Mouse (Mus musculus) neural tube, embryonic 15.5 days (tissue): Measurements from ENCODE around the gene Nol6. TPM values are rescaled to one million over a fixed set of nuclear protein-coding genes. Genes with fewer than 3 reads are reported as not detected.

Experiments
- ATAC-seq: fragments of 200-750 bp; cut with Nextera tagmentation; 2 replicates; pipeline ENCODE4 v1.8.0; 2017; ENCODE audit warnings: mild to moderate bottlenecking, moderate TSS enrichment, moderate library complexity; ENCODE audit not compliant: low FRiP score
- H3K27ac ChIP-seq: fragments of 300-500 bp; sonication (generic); replicated peaks from 2 replicates; pipeline ENCODE4 v1.5.1; 2015; ENCODE audit warnings: mild to moderate bottlenecking, inconsistent platforms
- H3K27me3 ChIP-seq: fragments of 300-500 bp; sonication (generic); replicated peaks from 2 replicates; pipeline ENCODE4 v1.6.1; 2015; ENCODE audit warnings: inconsistent platforms
- H3K36me3 ChIP-seq: fragments of 300-500 bp; sonication (generic); 2 replicates; pipeline ENCODE4 v1.6.1; 2015; ENCODE audit warnings: inconsistent platforms
- H3K4me1 ChIP-seq: fragments of 300-500 bp; sonication (generic); 2 replicates; pipeline ENCODE4 v1.6.1; 2015; ENCODE audit warnings: inconsistent platforms
- H3K4me2 ChIP-seq: fragments of 300-500 bp; sonication (generic); 2 replicates; pipeline ENCODE4 v1.6.1; 2015; ENCODE audit warnings: inconsistent platforms, mild to moderate bottlenecking, moderate library complexity
- H3K4me3 ChIP-seq: fragments of 300-500 bp; sonication (generic); replicated peaks from 2 replicates; pipeline ENCODE4 v1.5.1; 2015; ENCODE audit warnings: mild to moderate bottlenecking, inconsistent platforms
- H3K9ac ChIP-seq: fragments of 300-500 bp; sonication (generic); replicated peaks from 2 replicates; pipeline ENCODE4 v1.6.1; 2015; ENCODE audit warnings: mild to moderate bottlenecking, inconsistent platforms
- H3K9me3 ChIP-seq: fragments of 300-500 bp; sonication (generic); replicated peaks from 2 replicates; pipeline ENCODE4 v1.6.1; 2016; ENCODE audit warnings: inconsistent platforms
- WGBS: fragments of 180-500 bp; shearing (Covaris S2); methylation state at CpG from one replicate; pipeline ENCODE4 v1.1.7; 2015; ENCODE audit warnings: mixed read lengths; 5-methylcytosine and 5-hydroxymethylcytosine counted together
- polyA plus RNA-seq: library from polyadenylated mRNA; unstranded; fragments of >200 nt; fragmentation: Nextera tagmentation; extraction: Ambion mirVana; gene quantifications from 2 replicates; pipeline ENCODE4 v1.2.1, GENCODE M21; 2015

The Nol6 gene
- polyA plus RNA-seq, 1 experiment from 2014 or later = 35.7 TPM

GRCm38 (mm10) chr4:41074461-41074860 is 49.8 kb downstream of the Nol6 start:
- 0 out of 2 replicates have a peak, but pooled peaks cover 4% of the 10 kb centered on the region for H3K4me1 ChIP-seq

GRCm38 (mm10) chr4:41073008-41073817 is 51.0 kb downstream of the Nol6 start:
- no peaks in the 10 kb centered on the region for H3K36me3 ChIP-seq
- no peaks in the 10 kb centered on the region for H3K9me3 ChIP-seq
- no peaks in the 10 kb centered on the region for H3K27me3 ChIP-seq
- no peak for ATAC-seq
- WGBS = 82% methylated on average over 12 of the region's 12 CpGs
- 0 out of 2 replicates have a peak, but pooled peaks cover 4% of the 10 kb centered on the region for H3K4me1 ChIP-seq
- H3K27ac ChIP-seq = no peak overlapping the region
- H3K4me2 ChIP-seq = no peak overlapping the region
- no peak overlapping the region for H3K4me3 ChIP-seq
- no peak overlapping the region for H3K9ac ChIP-seq

More at GRCm38 (mm10) chr4:41074461-41074860, 49.8 kb downstream of the Nol6 start:
- no peaks in the 10 kb centered on the region for H3K27me3 ChIP-seq
- no peaks in the 10 kb centered on the region for H3K36me3 ChIP-seq
- ATAC-seq = no peak
- H3K4me3 ChIP-seq = no peak overlapping the region
- no peak overlapping the region for H3K27ac ChIP-seq
- no peak overlapping the region for H3K4me2 ChIP-seq
- 83% methylated on average over 6 of the region's 6 CpGs for WGBS
- H3K9me3 ChIP-seq = no peaks in the 10 kb centered on the region
- no peak overlapping the region for H3K9ac ChIP-seq

GRCm38 (mm10) chr4:41071500-41072429 is 52.5 kb downstream of the Nol6 start:
- ATAC-seq = no peak
- Histone ChIP-seq H3K9ac (no peak overlapping the region), H3K36me3 (no peaks in the 10 kb centered on the region), H3K4me2 (no peak overlapping the region), H3K4me1 (0 out of 2 replicates have a peak, but pooled peaks cover 4% of the 10 kb centered on the region), H3K27ac (no peak overlapping the region), H3K4me3 (no peak overlapping the region), H3K27me3 (no peaks in the 10 kb centered on the region), H3K9me3 (no peaks in the 10 kb centered on the region)
- 62% methylated on average over 14 of the region's 14 CpGs for WGBS

- no peaks in the 10 kb centered on the region for H3K9me3 ChIP-seq
- H3K36me3 ChIP-seq = no peaks in the 10 kb centered on the region
- H3K4me3 ChIP-seq = no peak overlapping the region
- H3K27me3 ChIP-seq = no peaks in the 10 kb centered on the region
- WGBS = 90% methylated on average over 4 of the region's 4 CpGs
- no peak overlapping the region for H3K27ac ChIP-seq
- no peak for ATAC-seq
- no peak overlapping the region for H3K4me2 ChIP-seq
- H3K4me1 ChIP-seq = no peaks in the 10 kb centered on the region
- no peak overlapping the region for H3K9ac ChIP-seq
These were observed 59.1 kb downstream of the Nol6 start for GRCm38 (mm10) chr4:41065196-41065595.

Other genes with a start within 250 kb of the Nol6 start
- 4.2 TPM in 1 of 2 replicates, not detected in the other for gene Spink4, start 204.4 kb downstream of the Nol6 start, polyA plus RNA-seq
- gene Bag1, start 176.2 kb downstream of the Nol6 start, polyA plus RNA-seq = 195 and 200 TPM in 2 replicates
- 137 and 147 TPM in 2 replicates for gene Chmp5, start 176.0 kb downstream of the Nol6 start, polyA plus RNA-seq
- gene Nfx1, start 153.5 kb downstream of the Nol6 start, polyA plus RNA-seq = 95.2 and 97.9 TPM in 2 replicates
- gene Aqp7, start 76.3 kb downstream of the Nol6 start, polyA plus RNA-seq = not detected in 2 replicates
- gene Aqp3, start 26.3 kb downstream of the Nol6 start, polyA plus RNA-seq = 0.65 TPM in 1 of 2 replicates, not detected in the other
- 46.4 and 52.2 TPM in 2 replicates for gene Ube2r2, start 11.3 kb upstream of the Nol6 start, polyA plus RNA-seq
- 46.3 and 54.7 TPM in 2 replicates for gene Ubap2, start 150.7 kb upstream of the Nol6 start, polyA plus RNA-seq
- gene Dcaf12, start 190.4 kb upstream of the Nol6 start, polyA plus RNA-seq = 70.7 and 70.8 TPM in 2 replicates
- gene Ubap1, start 224.5 kb upstream of the Nol6 start, polyA plus RNA-seq = 68.1 and 69.3 TPM in 2 replicates